Mouse (Mus musculus) olfactory bulb, adult 2 months (tissue): ENCODE measurements around the gene Kcnk4.

ENCODE experiments used
- CTCF ChIP-seq: fragments of 200-500 bp; IDR thresholded peaks from 2 replicates; pipeline ENCODE4 v1.5.1; 2012; ENCODE audit warnings: low read depth, mild to moderate bottlenecking, low read length, moderate library complexity; ENCODE audit not compliant: insufficient read depth
- POLR2A ChIP-seq: fragments of 200-500 bp; IDR thresholded peaks from 2 replicates; pipeline ENCODE4 v1.6.1; 2012; ENCODE audit warnings: mild to moderate bottlenecking, low read depth, low read length, moderate library complexity; ENCODE audit not compliant: insufficient read depth

GRCm38 (mm10) chr19:6919876-6920740 is 14.2 kb downstream of the Kcnk4 start:
- TF ChIP-seq CTCF (no peak), POLR2A (no peak)
